Mouse (Mus musculus): Measurements from ENCODE around the gene Cacna1e. TPM values are rescaled to one million over a fixed set of nuclear protein-coding genes. Genes with fewer than 3 reads are reported as not detected.

The Cacna1e gene
- polyA plus RNA-seq, 1 experiment from 2014 or later: 2.3 TPM

- Histone ChIP-seq H3K4me3 (ENCODE audit: low read depth, low read length) (no peak overlapping the region), H3K36me3 (ENCODE audit: control insufficient read depth, insufficient read depth, low read length) (no peaks in the 10 kb centered on the region), H3K4me1 (ENCODE audit: control insufficient read depth, insufficient read depth, low read length) (no peaks in the 10 kb centered on the region), H3K27ac (ENCODE audit: low read length) (no peak overlapping the region), H3K27me3 (ENCODE audit: control insufficient read depth, insufficient read depth, low read length) (no peaks in the 10 kb centered on the region), H3K9me3 (ENCODE audit: control insufficient read depth, low read depth, low read length) (no peaks in the 10 kb centered on the region), H3K4me2 (replicated peaks; ENCODE audit: low read depth, low read length) (no peak overlapping the region), H3K9ac (replicated peaks; ENCODE audit: low read depth, low read length) (no peak overlapping the region)
- no peak for ATAC-seq (ENCODE audit: insufficient number of reproducible peaks, insufficient read depth, low FRiP score, low read depth)
- 65% methylated on average over 5 of the region's 5 CpGs for WGBS
Measured at GRCm38 (mm10) chr1:154418278-154418677, 466.0 kb downstream of the Cacna1e start.

GRCm38 (mm10) chr1:154416384-154417155 is 467.7 kb downstream of the Cacna1e start:
- no peaks in the 10 kb centered on the region for H3K36me3 ChIP-seq (ENCODE audit: control insufficient read depth, insufficient read depth, low read length)
- H3K27me3 ChIP-seq (ENCODE audit: control insufficient read depth, insufficient read depth, low read length): no peaks in the 10 kb centered on the region
- H3K4me1 ChIP-seq (ENCODE audit: control insufficient read depth, insufficient read depth, low read length): no peaks in the 10 kb centered on the region
- H3K4me2 ChIP-seq (replicated peaks; ENCODE audit: low read depth, low read length): no peak overlapping the region
- H3K9ac ChIP-seq (replicated peaks; ENCODE audit: low read depth, low read length): no peak overlapping the region
- no peaks in the 10 kb centered on the region for H3K9me3 ChIP-seq (ENCODE audit: control insufficient read depth, low read depth, low read length)
- H3K4me3 ChIP-seq (ENCODE audit: low read depth, low read length): no peak overlapping the region
- H3K27ac ChIP-seq (ENCODE audit: low read length): no peak overlapping the region
- ATAC-seq (ENCODE audit: insufficient number of reproducible peaks, insufficient read depth, low FRiP score, low read depth): no peak
- WGBS: 53% methylated on average over 20 of the region's 20 CpGs

- Histone ChIP-seq H3K27ac (ENCODE audit: low read length) (no peak overlapping the region), H3K9ac (replicated peaks; ENCODE audit: low read depth, low read length) (no peak overlapping the region), H3K4me2 (replicated peaks; ENCODE audit: low read depth, low read length) (no peak overlapping the region), H3K27me3 (ENCODE audit: control insufficient read depth, insufficient read depth, low read length) (no peaks in the 10 kb centered on the region), H3K9me3 (ENCODE audit: control insufficient read depth, low read depth, low read length) (no peaks in the 10 kb centered on the region), H3K4me3 (ENCODE audit: low read depth, low read length) (no peak overlapping the region), H3K36me3 (ENCODE audit: control insufficient read depth, insufficient read depth, low read length) (no peaks in the 10 kb centered on the region), H3K4me1 (ENCODE audit: control insufficient read depth, insufficient read depth, low read length) (no peaks in the 10 kb centered on the region)
- WGBS: 85% methylated on average over 10 of the region's 10 CpGs
- no peak for ATAC-seq (ENCODE audit: insufficient number of reproducible peaks, insufficient read depth, low FRiP score, low read depth)
Measured at GRCm38 (mm10) chr1:154415826-154416225, 468.5 kb downstream of the Cacna1e start.

GRCm38 (mm10) chr1:154413138-154413537 is 471.2 kb downstream of the Cacna1e start:
- Histone ChIP-seq H3K9me3 (ENCODE audit: control insufficient read depth, low read depth, low read length) (no peaks in the 10 kb centered on the region), H3K36me3 (ENCODE audit: control insufficient read depth, insufficient read depth, low read length) (no peaks in the 10 kb centered on the region), H3K9ac (replicated peaks; ENCODE audit: low read depth, low read length) (no peak overlapping the region), H3K27ac (ENCODE audit: low read length) (no peak overlapping the region), H3K4me3 (ENCODE audit: low read depth, low read length) (no peak overlapping the region), H3K27me3 (ENCODE audit: control insufficient read depth, insufficient read depth, low read length) (no peaks in the 10 kb centered on the region), H3K4me2 (replicated peaks; ENCODE audit: low read depth, low read length) (no peak overlapping the region), H3K4me1 (ENCODE audit: control insufficient read depth, insufficient read depth, low read length) (no peaks in the 10 kb centered on the region)
- no peak for ATAC-seq (ENCODE audit: insufficient number of reproducible peaks, insufficient read depth, low FRiP score, low read depth)
- WGBS: 70% methylated on average over 3 of the region's 3 CpGs

- H3K36me3 ChIP-seq (ENCODE audit: control insufficient read depth, insufficient read depth, low read length): no peaks in the 10 kb centered on the region
- H3K9ac ChIP-seq (replicated peaks; ENCODE audit: low read depth, low read length): no peak overlapping the region
- no peaks in the 10 kb centered on the region for H3K4me1 ChIP-seq (ENCODE audit: control insufficient read depth, insufficient read depth, low read length)
- no peak overlapping the region for H3K4me3 ChIP-seq (ENCODE audit: low read depth, low read length)
- no peak overlapping the region for H3K27ac ChIP-seq (ENCODE audit: low read length)
- H3K27me3 ChIP-seq (ENCODE audit: control insufficient read depth, insufficient read depth, low read length): no peaks in the 10 kb centered on the region
- WGBS: 76% methylated on average over 2 of the region's 2 CpGs
- ATAC-seq (ENCODE audit: insufficient number of reproducible peaks, insufficient read depth, low FRiP score, low read depth): no peak
- no peak overlapping the region for H3K4me2 ChIP-seq (replicated peaks; ENCODE audit: low read depth, low read length)
- H3K9me3 ChIP-seq (ENCODE audit: control insufficient read depth, low read depth, low read length): no peaks in the 10 kb centered on the region
Measured at GRCm38 (mm10) chr1:154409051-154409450, 475.2 kb downstream of the Cacna1e start.

GRCm38 (mm10) chr1:154391979-154392378 is 492.3 kb downstream of the Cacna1e start:
- no peak overlapping the region for H3K4me3 ChIP-seq (ENCODE audit: low read depth, low read length)
- ATAC-seq (ENCODE audit: insufficient number of reproducible peaks, insufficient read depth, low FRiP score, low read depth): no peak
- H3K4me2 ChIP-seq (replicated peaks; ENCODE audit: low read depth, low read length): no peak overlapping the region
- H3K9ac ChIP-seq (replicated peaks; ENCODE audit: low read depth, low read length): no peak overlapping the region
- H3K4me1 ChIP-seq (ENCODE audit: control insufficient read depth, insufficient read depth, low read length): no peaks in the 10 kb centered on the region
- H3K9me3 ChIP-seq (ENCODE audit: control insufficient read depth, low read depth, low read length): no peaks in the 10 kb centered on the region
- no peaks in the 10 kb centered on the region for H3K27me3 ChIP-seq (ENCODE audit: control insufficient read depth, insufficient read depth, low read length)
- 83% methylated on average over 6 of the region's 6 CpGs for WGBS
- H3K36me3 ChIP-seq (ENCODE audit: control insufficient read depth, insufficient read depth, low read length): no peaks in the 10 kb centered on the region
- no peak overlapping the region for H3K27ac ChIP-seq (ENCODE audit: low read length)

Other genes with a start within 250 kb of the Cacna1e start
- gene Ier5, start 215.1 kb upstream of the Cacna1e start, polyA plus RNA-seq (2014; fragmentation: Nextera tagmentation; extraction: Ambion mirVana): 7.1 and 8.2 TPM in 2 replicates